Mouse (Mus musculus) midbrain, embryonic 16.5 days (tissue): Measurements from ENCODE around the gene Hao2. TPM values are rescaled to one million over a fixed set of nuclear protein-coding genes. Genes with fewer than 3 reads are reported as not detected.

Experiments
- ATAC-seq: fragments of 200-750 bp; cut with Nextera tagmentation; 2 replicates; pipeline ENCODE4 v1.8.0; 2017; ENCODE audit warnings: moderate TSS enrichment
- H3K27ac ChIP-seq: fragments of 300-500 bp; sonication (generic); 2 replicates; pipeline ENCODE4 v1.5.1; 2014; ENCODE audit warnings: mild to moderate bottlenecking, low read length, mixed read lengths
- H3K27me3 ChIP-seq: fragments of 300-500 bp; sonication (generic); 2 replicates; pipeline ENCODE4 v1.6.1; 2014; ENCODE audit warnings: low read depth, low read length, mixed read lengths; ENCODE audit not compliant: control insufficient read depth, insufficient read depth
- H3K36me3 ChIP-seq: fragments of 300-500 bp; sonication (generic); 2 replicates; pipeline ENCODE4 v1.6.1; 2014; ENCODE audit warnings: mild to moderate bottlenecking, low read length, moderate library complexity, mixed read lengths; ENCODE audit not compliant: control insufficient read depth, insufficient read depth
- H3K4me1 ChIP-seq: fragments of 300-500 bp; sonication (generic); 2 replicates; pipeline ENCODE4 v1.6.1; 2014; ENCODE audit warnings: mild to moderate bottlenecking, low read length, mixed read lengths; ENCODE audit not compliant: control insufficient read depth, insufficient read depth
- H3K4me2 ChIP-seq: fragments of 300-500 bp; sonication (generic); 2 replicates; pipeline ENCODE4 v1.6.1; 2014; ENCODE audit warnings: mild to moderate bottlenecking, low read length, mixed read lengths
- H3K4me3 ChIP-seq: fragments of 300-500 bp; sonication (generic); 2 replicates; pipeline ENCODE4 v1.5.1; 2014; ENCODE audit warnings: low read depth, mild to moderate bottlenecking, low read length, moderate library complexity, mixed read lengths
- H3K9ac ChIP-seq: fragments of 300-500 bp; sonication (generic); 2 replicates; pipeline ENCODE4 v1.6.1; 2014; ENCODE audit warnings: low read depth, low read length, mixed read lengths
- H3K9me3 ChIP-seq: fragments of 300-500 bp; sonication (generic); replicated peaks from 2 replicates; pipeline ENCODE4 v1.6.1; 2014; ENCODE audit warnings: mild to moderate bottlenecking, low read length, mixed read lengths; ENCODE audit not compliant: control insufficient read depth, poor library complexity, severe bottlenecking
- WGBS: fragments of 180-500 bp; shearing (Covaris S2); extraction: QIAGEN DNeasy Blood & Tissue Kit; methylation state at CpG from one replicate; pipeline ENCODE4 v1.1.7; 2014; 5-methylcytosine and 5-hydroxymethylcytosine counted together
- polyA plus RNA-seq: library from polyadenylated mRNA; unstranded; fragments of >200 nt; fragmentation: Nextera tagmentation; extraction: Ambion mirVana; gene quantifications from 2 replicates; pipeline ENCODE4 v1.2.1, GENCODE M21; 2015

Hao2 gene
- polyA plus RNA-seq, 1 experiment from 2014 or later, result not detected

GRCm38 (mm10) chr3:98920417-98920816, 27.4 kb upstream of the Hao2 start:
- no peaks in the 10 kb centered on the region for H3K4me1 ChIP-seq
- ATAC-seq, result no peak
- H3K27ac ChIP-seq, result no peak overlapping the region
- no peak overlapping the region for H3K4me3 ChIP-seq
- no peak overlapping the region for H3K9ac ChIP-seq
- no peaks in the 10 kb centered on the region for H3K27me3 ChIP-seq
- no peak overlapping the region for H3K4me2 ChIP-seq
- 87% methylated on average over 3 of the region's 3 CpGs for WGBS
- no peaks in the 10 kb centered on the region for H3K9me3 ChIP-seq
- H3K36me3 ChIP-seq, result no peaks in the 10 kb centered on the region

- no peaks in the 10 kb centered on the region for H3K27me3 ChIP-seq
- no peaks in the 10 kb centered on the region for H3K36me3 ChIP-seq
- no peak overlapping the region for H3K9ac ChIP-seq
- no peaks in the 10 kb centered on the region for H3K4me1 ChIP-seq
- no peaks in the 10 kb centered on the region for H3K9me3 ChIP-seq
- ATAC-seq, result no peak
- H3K4me2 ChIP-seq, result no peak overlapping the region
- H3K27ac ChIP-seq, result no peak overlapping the region
- H3K4me3 ChIP-seq, result no peak overlapping the region
- no CpG with 5 or more reads among the region's 1 CpGs for WGBS
Observed at GRCm38 (mm10) chr3:98917260-98917659, 24.2 kb upstream of the Hao2 start.

- ATAC-seq, result no peak
- WGBS, result 81% methylated on average over 2 of the region's 2 CpGs
Observed at GRCm38 (mm10) chr3:98916856-98917255, 23.8 kb upstream of the Hao2 start.

GRCm38 (mm10) chr3:98915659-98916058, 22.6 kb upstream of the Hao2 start:
- ATAC-seq, result no peak
- H3K4me2 ChIP-seq, result no peak overlapping the region

More at GRCm38 (mm10) chr3:98916856-98917255, 23.8 kb upstream of the Hao2 start:
- no peaks in the 10 kb centered on the region for H3K27me3 ChIP-seq
- no peak overlapping the region for H3K9ac ChIP-seq
- H3K27ac ChIP-seq, result no peak overlapping the region
- no peaks in the 10 kb centered on the region for H3K9me3 ChIP-seq
- H3K4me1 ChIP-seq, result no peaks in the 10 kb centered on the region
- H3K4me2 ChIP-seq, result no peak overlapping the region
- no peaks in the 10 kb centered on the region for H3K36me3 ChIP-seq
- H3K4me3 ChIP-seq, result no peak overlapping the region

GRCm38 (mm10) chr3:98913591-98913990, 20.6 kb upstream of the Hao2 start:
- no peaks in the 10 kb centered on the region for H3K4me1 ChIP-seq
- no peaks in the 10 kb centered on the region for H3K9me3 ChIP-seq
- H3K4me2 ChIP-seq, result no peak overlapping the region
- WGBS, result 86% methylated on average over 6 of the region's 6 CpGs
- no peak overlapping the region for H3K4me3 ChIP-seq
- no peaks in the 10 kb centered on the region for H3K36me3 ChIP-seq
- H3K9ac ChIP-seq, result no peak overlapping the region
- 0 out of 2 replicates have a peak, but pooled peaks have one; percentile 67 for ATAC-seq
- H3K27ac ChIP-seq, result no peak overlapping the region
- H3K27me3 ChIP-seq, result no peaks in the 10 kb centered on the region

More at GRCm38 (mm10) chr3:98915659-98916058, 22.6 kb upstream of the Hao2 start:
- Histone ChIP-seq H3K4me3 (no peak overlapping the region), H3K9ac (no peak overlapping the region), H3K9me3 (no peaks in the 10 kb centered on the region), H3K27me3 (no peaks in the 10 kb centered on the region), H3K36me3 (no peaks in the 10 kb centered on the region), H3K4me1 (no peaks in the 10 kb centered on the region), H3K27ac (no peak overlapping the region)
- WGBS, result 6% methylated on average over 4 of the region's 4 CpGs

GRCm38 (mm10) chr3:98897606-98898005, 4.6 kb upstream of the Hao2 start:
- no peaks in the 10 kb centered on the region for H3K27me3 ChIP-seq
- no peak overlapping the region for H3K27ac ChIP-seq
- H3K4me1 ChIP-seq, result no peaks in the 10 kb centered on the region
- no peaks in the 10 kb centered on the region for H3K9me3 ChIP-seq
- ATAC-seq, result no peak
- no peaks in the 10 kb centered on the region for H3K36me3 ChIP-seq
- no peak overlapping the region for H3K9ac ChIP-seq
- no peak overlapping the region for H3K4me2 ChIP-seq
- H3K4me3 ChIP-seq, result no peak overlapping the region
- 96% methylated on average over 2 of the region's 2 CpGs for WGBS

GRCm38 (mm10) chr3:98895071-98895601, 2.1 kb upstream of the Hao2 start:
- WGBS, result 40% methylated on average over 10 of the region's 10 CpGs
- Histone ChIP-seq H3K27ac (no peak overlapping the region), H3K36me3 (no peaks in the 10 kb centered on the region), H3K4me1 (no peaks in the 10 kb centered on the region), H3K9me3 (no peaks in the 10 kb centered on the region), H3K4me3 (no peak overlapping the region), H3K9ac (no peak overlapping the region), H3K4me2 (no peak overlapping the region), H3K27me3 (no peaks in the 10 kb centered on the region)
- ATAC-seq, result peak; percentile 82

- H3K27me3 ChIP-seq, result no peaks in the 10 kb centered on the region
- no peak for ATAC-seq
- 87% methylated on average over 4 of the region's 4 CpGs for WGBS
- no peaks in the 10 kb centered on the region for H3K9me3 ChIP-seq
- H3K4me1 ChIP-seq, result no peaks in the 10 kb centered on the region
- no peak overlapping the region for H3K4me3 ChIP-seq
- H3K4me2 ChIP-seq, result no peak overlapping the region
- no peaks in the 10 kb centered on the region for H3K36me3 ChIP-seq
- no peak overlapping the region for H3K27ac ChIP-seq
- H3K9ac ChIP-seq, result no peak overlapping the region
Observed at GRCm38 (mm10) chr3:98890430-98890829, 2.6 kb downstream of the Hao2 start.

GRCm38 (mm10) chr3:98888206-98888605, 4.8 kb downstream of the Hao2 start:
- Histone ChIP-seq H3K9ac (no peak overlapping the region), H3K27me3 (no peaks in the 10 kb centered on the region), H3K36me3 (no peaks in the 10 kb centered on the region), H3K4me3 (no peak overlapping the region), H3K4me2 (no peak overlapping the region), H3K4me1 (no peaks in the 10 kb centered on the region), H3K9me3 (no peaks in the 10 kb centered on the region), H3K27ac (no peak overlapping the region)
- no peak for ATAC-seq
- WGBS, result 80% methylated on average over 2 of the region's 2 CpGs
